Mouse (Mus musculus) cerebellum, adult (tissue): ENCODE measurements at regions not wholly inside any gene's neighbourhood (a gene's known extent, or its start where the extent isn't known, plus 50 kb on each side); places are given as distances from the start of the nearest gene placed in this dataset.

Source experiments
- ATAC-seq: cut with Nextera tagmentation; 2 replicates; pipeline ENCODE4 v1.9.2; 2017; ENCODE audit warnings: mild to moderate bottlenecking, moderate library complexity, mixed read lengths; ENCODE audit not compliant: insufficient number of reproducible peaks, low FRiP score, low TSS enrichment

- ATAC-seq = no peak
These were observed 270.1 kb upstream of the Prok2 start for GRCm38 (mm10) chr6:99995970-99996956.

GRCm38 (mm10) chr6:99994026-99994425 is 267.8 kb upstream of the Prok2 start:
- no peak for ATAC-seq

- peak; percentile 58; the same call in 1 of the 2 replicates for ATAC-seq
These were observed 264.9 kb upstream of the Prok2 start for GRCm38 (mm10) chr6:99991079-99991478.

GRCm38 (mm10) chr6:99990604-99991003 is 264.4 kb upstream of the Prok2 start:
- ATAC-seq = no peak

GRCm38 (mm10) chr6:99986449-99986848 is 260.3 kb upstream of the Prok2 start:
- ATAC-seq = no peak

GRCm38 (mm10) chr6:99985322-99985721 is 259.1 kb upstream of the Prok2 start:
- ATAC-seq = no peak

- ATAC-seq = no peak
These were observed 258.6 kb upstream of the Prok2 start for GRCm38 (mm10) chr6:99984856-99985224.

GRCm38 (mm10) chr6:99984057-99984855 is 258.1 kb upstream of the Prok2 start:
- no peak for ATAC-seq

GRCm38 (mm10) chr6:99979614-99980013 is 253.4 kb upstream of the Prok2 start:
- no peak for ATAC-seq

- no peak for ATAC-seq
These were observed 252.1 kb upstream of the Prok2 start for GRCm38 (mm10) chr6:99978164-99978746.

- ATAC-seq = no peak
These were observed 250.0 kb upstream of the Prok2 start for GRCm38 (mm10) chr6:99976144-99976543.

- no peak for ATAC-seq
These were observed 249.3 kb upstream of the Prok2 start for GRCm38 (mm10) chr6:99975486-99975885.

GRCm38 (mm10) chr6:99974464-99974863 is 248.3 kb upstream of the Prok2 start:
- 0 out of 2 replicates have a peak, but pooled peaks have one; percentile 8 for ATAC-seq

- ATAC-seq = peak; percentile 70
These were observed 245.2 kb upstream of the Prok2 start for GRCm38 (mm10) chr6:99971376-99971775.

- ATAC-seq = peak; percentile 90
These were observed 242.7 kb upstream of the Prok2 start for GRCm38 (mm10) chr6:99968889-99969288.

GRCm38 (mm10) chr6:99967465-99967864 is 241.3 kb upstream of the Prok2 start:
- no peak for ATAC-seq

GRCm38 (mm10) chr6:99964540-99964939 is 238.3 kb upstream of the Prok2 start:
- no peak for ATAC-seq

- ATAC-seq = no peak
These were observed 237.8 kb upstream of the Prok2 start for GRCm38 (mm10) chr6:99964007-99964406.

- ATAC-seq = no peak
These were observed 233.2 kb upstream of the Prok2 start for GRCm38 (mm10) chr6:99959371-99959770.
